Mouse (Mus musculus): ENCODE data around the gene Asb8. TPM values are rescaled to one million over a fixed set of nuclear protein-coding genes. Genes with fewer than 3 reads are reported as not detected.

Asb8 gene
- polyA plus RNA-seq, 1 experiment = 52.2 TPM

GRCm38 (mm10) chr15:98170917-98171316, 5.5 kb upstream of the Asb8 start:
- no peak overlapping the region for H3K4me3 ChIP-seq (ENCODE audit: control insufficient read depth, insufficient read depth, low read length)
- WGBS = 65% methylated on average over 9 of the region's 9 CpGs
- H3K36me3 ChIP-seq (ENCODE audit: control insufficient read depth, insufficient read depth, low read length) = no peaks in the 10 kb centered on the region
- H3K27ac ChIP-seq (ENCODE audit: control insufficient read depth, insufficient read depth, low read length) = no peak overlapping the region
- peaks cover 8% of the 10 kb centered on the region; the same call in 1 of the 2 replicates for H3K27me3 ChIP-seq (ENCODE audit: control insufficient read depth, insufficient read depth, low read length)
- TF ChIP-seq CTCF (IDR thresholded peaks at IDR 0.05; ENCODE audit: borderline replicate concordance, control insufficient read depth, extremely low read depth, insufficient read depth, low read length, poor library complexity) (no peak), POLR2A (IDR thresholded peaks at IDR 0.05; ENCODE audit: control insufficient read depth, extremely low read depth, insufficient read depth, low read length, poor library complexity) (no peak)
- no peak for DNase-seq
- no peaks in the 10 kb centered on the region for H3K4me1 ChIP-seq (replicated peaks; ENCODE audit: control insufficient read depth, insufficient read depth, low read length)

GRCm38 (mm10) chr15:98170365-98170764, 4.9 kb upstream of the Asb8 start:
- DNase-seq = no peak
- peaks cover 8% of the 10 kb centered on the region; the same call in 1 of the 2 replicates for H3K27me3 ChIP-seq (ENCODE audit: control insufficient read depth, insufficient read depth, low read length)
- H3K36me3 ChIP-seq (ENCODE audit: control insufficient read depth, insufficient read depth, low read length) = no peaks in the 10 kb centered on the region
- TF ChIP-seq CTCF (IDR thresholded peaks at IDR 0.05; ENCODE audit: borderline replicate concordance, control insufficient read depth, extremely low read depth, insufficient read depth, low read length, poor library complexity) (no peak), POLR2A (IDR thresholded peaks at IDR 0.05; ENCODE audit: control insufficient read depth, extremely low read depth, insufficient read depth, low read length, poor library complexity) (no peak)
- no peak overlapping the region for H3K27ac ChIP-seq (ENCODE audit: control insufficient read depth, insufficient read depth, low read length)
- no peak overlapping the region for H3K4me3 ChIP-seq (ENCODE audit: control insufficient read depth, insufficient read depth, low read length)
- no peaks in the 10 kb centered on the region for H3K4me1 ChIP-seq (replicated peaks; ENCODE audit: control insufficient read depth, insufficient read depth, low read length)
- WGBS = 18% methylated on average over 7 of the region's 7 CpGs

GRCm38 (mm10) chr15:98168622-98169004, 3.2 kb upstream of the Asb8 start:
- no peak overlapping the region for H3K4me3 ChIP-seq (ENCODE audit: control insufficient read depth, insufficient read depth, low read length)
- no peak for DNase-seq
- no peak overlapping the region for H3K27ac ChIP-seq (ENCODE audit: control insufficient read depth, insufficient read depth, low read length)
- TF ChIP-seq POLR2A (IDR thresholded peaks at IDR 0.05; ENCODE audit: control insufficient read depth, extremely low read depth, insufficient read depth, low read length, poor library complexity) = no peak
- TF ChIP-seq CTCF (IDR thresholded peaks at IDR 0.05; ENCODE audit: borderline replicate concordance, control insufficient read depth, extremely low read depth, insufficient read depth, low read length, poor library complexity) = no peak
- H3K4me1 ChIP-seq (replicated peaks; ENCODE audit: control insufficient read depth, insufficient read depth, low read length) = no peaks in the 10 kb centered on the region
- no peaks in the 10 kb centered on the region for H3K36me3 ChIP-seq (ENCODE audit: control insufficient read depth, insufficient read depth, low read length)
- peaks cover 8% of the 10 kb centered on the region; the same call in 1 of the 2 replicates for H3K27me3 ChIP-seq (ENCODE audit: control insufficient read depth, insufficient read depth, low read length)
- WGBS = 15% methylated on average over 19 of the region's 19 CpGs

GRCm38 (mm10) chr15:98167645-98168621, 2.5 kb upstream of the Asb8 start:
- H3K4me3 ChIP-seq (ENCODE audit: control insufficient read depth, insufficient read depth, low read length) = 0 out of 2 replicates have a peak overlapping the region, but pooled peaks have one; percentile 4
- no peaks in the 10 kb centered on the region for H3K36me3 ChIP-seq (ENCODE audit: control insufficient read depth, insufficient read depth, low read length)
- no peaks in the 10 kb centered on the region for H3K4me1 ChIP-seq (replicated peaks; ENCODE audit: control insufficient read depth, insufficient read depth, low read length)
- TF ChIP-seq CTCF (IDR thresholded peaks at IDR 0.05; ENCODE audit: borderline replicate concordance, control insufficient read depth, extremely low read depth, insufficient read depth, low read length, poor library complexity) (no peak), POLR2A (IDR thresholded peaks at IDR 0.05; ENCODE audit: control insufficient read depth, extremely low read depth, insufficient read depth, low read length, poor library complexity) (no peak)
- DNase-seq = peak; percentile 70
- peaks cover 8% of the 10 kb centered on the region; the same call in 1 of the 2 replicates for H3K27me3 ChIP-seq (ENCODE audit: control insufficient read depth, insufficient read depth, low read length)
- 6% methylated on average over 69 of the region's 69 CpGs for WGBS
- no peak overlapping the region for H3K27ac ChIP-seq (ENCODE audit: control insufficient read depth, insufficient read depth, low read length)

GRCm38 (mm10) chr15:98166963-98167644, 1.7 kb upstream of the Asb8 start, which contains the start of gene Ccdc184:
TSS of gene Ccdc184 (plus strand) at chr15:98167158.
- no peaks in the 10 kb centered on the region for H3K4me1 ChIP-seq (replicated peaks; ENCODE audit: control insufficient read depth, insufficient read depth, low read length)
- no peak within 1 kb of the TSS for H3K27ac ChIP-seq (ENCODE audit: control insufficient read depth, insufficient read depth, low read length)
- no peaks in the 10 kb centered on the region for H3K36me3 ChIP-seq (ENCODE audit: control insufficient read depth, insufficient read depth, low read length)
- TF ChIP-seq CTCF (IDR thresholded peaks at IDR 0.05; ENCODE audit: borderline replicate concordance, control insufficient read depth, extremely low read depth, insufficient read depth, low read length, poor library complexity) (no peak), POLR2A (IDR thresholded peaks at IDR 0.05; ENCODE audit: control insufficient read depth, extremely low read depth, insufficient read depth, low read length, poor library complexity) (no peak)
- no peak for DNase-seq
- peaks cover 8% of the 10 kb centered on the region; the same call in 1 of the 2 replicates for H3K27me3 ChIP-seq (ENCODE audit: control insufficient read depth, insufficient read depth, low read length)
- H3K4me3 ChIP-seq (ENCODE audit: control insufficient read depth, insufficient read depth, low read length) = 0 out of 2 replicates have a peak within 1 kb of the TSS, but pooled peaks have one; percentile 4
- 10% methylated on average over 18 of the region's 18 CpGs for WGBS

GRCm38 (mm10) chr15:98162561-98162960, 2.9 kb downstream of the Asb8 start:
- peaks cover 4% of the 10 kb centered on the region; the same call in 1 of the 2 replicates for H3K27me3 ChIP-seq (ENCODE audit: control insufficient read depth, insufficient read depth, low read length)
- no peak for TF ChIP-seq CTCF (IDR thresholded peaks at IDR 0.05; ENCODE audit: borderline replicate concordance, control insufficient read depth, extremely low read depth, insufficient read depth, low read length, poor library complexity)
- no peak for TF ChIP-seq POLR2A (IDR thresholded peaks at IDR 0.05; ENCODE audit: control insufficient read depth, extremely low read depth, insufficient read depth, low read length, poor library complexity)
- H3K36me3 ChIP-seq (ENCODE audit: control insufficient read depth, insufficient read depth, low read length) = no peaks in the 10 kb centered on the region
- H3K27ac ChIP-seq (ENCODE audit: control insufficient read depth, insufficient read depth, low read length) = no peak overlapping the region
- WGBS = 75% methylated on average over 4 of the region's 4 CpGs
- DNase-seq = no peak
- H3K4me3 ChIP-seq (ENCODE audit: control insufficient read depth, insufficient read depth, low read length) = no peak overlapping the region
- H3K4me1 ChIP-seq (replicated peaks; ENCODE audit: control insufficient read depth, insufficient read depth, low read length) = no peaks in the 10 kb centered on the region
